Mouse (Mus musculus) layer of hippocampus, adult 11-12 months (tissue): Measurements from ENCODE around the gene Gab3.
"Not testable (repeated sequence)": the region's sequence is repeated elsewhere in the genome, so short reads cannot be mapped to it uniquely, and the experiment has no call there.

Experiments
- DNase-seq: peaks from one replicate; pipeline ENCODE4 v3.0.0; 2022; ENCODE audit warnings: low spot score

The Gab3 gene

DNA sequence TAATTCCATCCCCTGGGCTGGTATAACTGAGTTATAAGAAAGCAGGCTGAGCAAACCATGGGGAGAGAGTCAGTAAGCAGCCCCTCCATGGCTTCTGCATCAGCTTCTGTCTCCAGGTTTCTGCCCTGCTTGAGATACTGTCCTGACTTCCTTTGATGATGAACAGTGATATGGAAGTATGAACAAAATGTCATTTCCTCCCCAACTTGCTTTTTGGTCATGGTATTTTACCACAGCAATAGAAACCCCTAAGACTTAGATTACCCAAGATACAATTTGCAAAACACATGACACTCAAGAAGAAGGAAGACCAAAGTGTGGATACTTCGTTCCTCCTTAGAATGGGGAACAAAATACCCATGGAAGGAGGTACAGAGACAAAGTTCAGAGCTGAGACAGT is 51.2 kb downstream of the Gab3 start:
- DNase-seq: not testable (repeated sequence)

- DNase-seq: no peak
Observed at GRCm38 (mm10) chrX:74983734-74984133, 101.5 kb downstream of the Gab3 start.

- DNase-seq: peak; percentile 34
Observed at GRCm38 (mm10) chrX:74962899-74963298, 122.4 kb downstream of the Gab3 start.

GRCm38 (mm10) chrX:74959161-74959560 is 126.1 kb downstream of the Gab3 start:
- not testable (repeated sequence) for DNase-seq
